Mouse (Mus musculus) kidney, embryonic 14.5 days (tissue): ENCODE measurements around the gene Large2. TPM values are rescaled to one million over a fixed set of nuclear protein-coding genes. Genes with fewer than 3 reads are reported as not detected.

Source experiments
- ATAC-seq: fragments of 200-750 bp; cut with Nextera tagmentation; 2 replicates; pipeline ENCODE4 v1.8.0; 2017; ENCODE audit warnings: moderate number of reproducible peaks, mild to moderate bottlenecking, moderate TSS enrichment, moderate library complexity; ENCODE audit not compliant: low FRiP score, low TSS enrichment
- H3K27ac ChIP-seq: fragments of 300-500 bp; sonication (generic); 2 replicates; pipeline ENCODE4 v1.5.1; 2014; ENCODE audit warnings: low read depth, mild to moderate bottlenecking, low read length, moderate library complexity, mixed read lengths
- H3K27me3 ChIP-seq: fragments of 300-500 bp; sonication (generic); 2 replicates; pipeline ENCODE4 v1.6.1; 2014; ENCODE audit warnings: mild to moderate bottlenecking, low read length; ENCODE audit not compliant: control insufficient read depth, insufficient read depth
- H3K36me3 ChIP-seq: fragments of 300-500 bp; sonication (generic); 2 replicates; pipeline ENCODE4 v1.6.1; 2014; ENCODE audit warnings: low read length, mixed read lengths; ENCODE audit not compliant: control insufficient read depth, insufficient read depth
- H3K4me1 ChIP-seq: fragments of 300-500 bp; sonication (generic); 2 replicates; pipeline ENCODE4 v1.6.1; 2014; ENCODE audit warnings: low read length, mixed read lengths; ENCODE audit not compliant: control insufficient read depth, insufficient read depth
- H3K4me2 ChIP-seq: fragments of 300-500 bp; sonication (generic); replicated peaks from 2 replicates; pipeline ENCODE4 v1.6.1; 2014; ENCODE audit warnings: low read depth, mild to moderate bottlenecking, low read length
- H3K4me3 ChIP-seq: fragments of 300-500 bp; sonication (generic); 2 replicates; pipeline ENCODE4 v1.5.1; 2014; ENCODE audit warnings: mild to moderate bottlenecking, low read length
- H3K9ac ChIP-seq: fragments of 300-500 bp; sonication (generic); 2 replicates; pipeline ENCODE4 v1.6.1; 2014; ENCODE audit warnings: low read depth, mild to moderate bottlenecking, low read length, moderate library complexity
- H3K9me3 ChIP-seq: fragments of 300-500 bp; sonication (generic); 2 replicates; pipeline ENCODE4 v1.6.1; 2016; ENCODE audit warnings: low read length; ENCODE audit not compliant: control insufficient read depth
- WGBS: fragments of 180-500 bp; shearing (Covaris S2); extraction: QIAGEN DNeasy Blood & Tissue Kit; methylation state at CpG from one replicate; pipeline ENCODE4 v1.1.7; 2014; 5-methylcytosine and 5-hydroxymethylcytosine counted together
- polyA plus RNA-seq: library from polyadenylated mRNA; unstranded; fragments of >200 nt; fragmentation: Nextera tagmentation; extraction: Ambion mirVana; gene quantifications from 2 replicates; pipeline ENCODE4 v1.2.1, GENCODE M21; 2014

The Large2 gene
- polyA plus RNA-seq, 1 experiment from 2014 or later = 33.3 TPM

DNA sequence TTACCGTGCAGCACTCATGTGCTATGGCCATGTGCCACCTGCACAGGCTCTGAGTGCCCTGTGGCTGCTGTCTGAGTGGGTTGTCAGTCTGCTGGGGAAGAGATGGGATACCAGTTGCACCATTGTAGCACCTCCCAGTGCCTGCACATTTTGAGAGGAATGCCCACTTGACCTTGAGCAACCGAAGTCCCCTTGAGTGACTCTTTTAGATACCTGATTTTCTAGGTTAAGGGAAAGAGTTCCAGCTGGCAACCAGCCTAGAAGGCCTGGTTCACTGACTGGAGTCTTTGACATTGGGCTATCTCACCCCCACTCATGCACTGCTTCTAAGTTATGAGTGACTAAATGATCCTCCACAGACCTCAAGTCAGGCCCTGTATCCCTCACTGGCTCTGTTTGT, 15.4 kb downstream of the Large2 start:
- H3K4me1 ChIP-seq = peaks cover 4% of the 10 kb centered on the region; the same call in 1 of the 2 replicates
- H3K9ac ChIP-seq = no peak overlapping the region
- peaks cover 66% of the 10 kb centered on the region for H3K36me3 ChIP-seq
- H3K4me3 ChIP-seq = no peak overlapping the region
- H3K27ac ChIP-seq = no peak overlapping the region
- ATAC-seq = no peak
- no peaks in the 10 kb centered on the region for H3K27me3 ChIP-seq
- H3K4me2 ChIP-seq = no peak overlapping the region
- 81% methylated on average over 2 of the region's 2 CpGs for WGBS
- no peaks in the 10 kb centered on the region for H3K9me3 ChIP-seq

- no peak for ATAC-seq
- Histone ChIP-seq H3K4me1 (peaks cover 17% of the 10 kb centered on the region; the same call in 1 of the 2 replicates), H3K27ac (no peak overlapping the region), H3K36me3 (peaks cover 57% of the 10 kb centered on the region), H3K4me2 (no peak overlapping the region), H3K9ac (no peak overlapping the region), H3K9me3 (no peaks in the 10 kb centered on the region), H3K4me3 (no peak overlapping the region), H3K27me3 (no peaks in the 10 kb centered on the region)
- WGBS = 39% methylated on average over 6 of the region's 6 CpGs
These were observed 20.4 kb downstream of the Large2 start for GRCm38 (mm10) chr2:92354224-92354623.

DNA sequence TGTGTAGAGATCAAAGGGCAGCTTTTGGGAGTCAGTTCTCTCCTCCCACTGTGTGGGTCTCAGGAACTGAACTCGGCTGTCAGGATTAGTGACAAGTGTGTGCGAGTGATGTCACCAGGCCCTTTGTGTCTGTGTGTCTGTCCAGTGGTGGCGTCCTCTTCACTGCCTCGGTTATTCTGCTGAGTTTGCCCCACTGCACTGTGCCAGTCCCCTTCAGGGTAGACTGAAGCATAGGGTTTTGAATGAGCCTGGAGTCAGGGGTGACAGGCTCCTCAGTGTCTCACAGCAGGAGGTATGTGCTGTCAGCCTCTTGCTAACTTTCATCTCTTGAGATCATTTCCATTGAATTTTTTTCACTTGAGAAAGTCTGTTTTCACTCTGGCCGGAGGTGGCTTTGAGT, 21.3 kb downstream of the Large2 start:
- Histone ChIP-seq H3K36me3 (peaks cover 57% of the 10 kb centered on the region), H3K4me1 (peaks cover 18% of the 10 kb centered on the region; the same call in 1 of the 2 replicates), H3K27me3 (no peaks in the 10 kb centered on the region), H3K4me3 (no peak overlapping the region), H3K9me3 (no peaks in the 10 kb centered on the region), H3K9ac (no peak overlapping the region), H3K4me2 (no peak overlapping the region), H3K27ac (no peak overlapping the region)
- WGBS = 74% methylated on average over 5 of the region's 5 CpGs
- no peak for ATAC-seq

- Histone ChIP-seq H3K4me2 (no peak overlapping the region), H3K4me1 (peaks cover 18% of the 10 kb centered on the region; the same call in 1 of the 2 replicates), H3K27me3 (no peaks in the 10 kb centered on the region), H3K9ac (no peak overlapping the region), H3K36me3 (peaks cover 43% of the 10 kb centered on the region), H3K9me3 (no peaks in the 10 kb centered on the region), H3K4me3 (no peak overlapping the region), H3K27ac (peak overlapping the region; percentile 57)
- WGBS = 24% methylated on average over 5 of the region's 5 CpGs
- peak; percentile 57; the same call in 1 of the 2 replicates for ATAC-seq
These were observed 24.0 kb downstream of the Large2 start for GRCm38 (mm10) chr2:92350686-92351085.

DNA sequence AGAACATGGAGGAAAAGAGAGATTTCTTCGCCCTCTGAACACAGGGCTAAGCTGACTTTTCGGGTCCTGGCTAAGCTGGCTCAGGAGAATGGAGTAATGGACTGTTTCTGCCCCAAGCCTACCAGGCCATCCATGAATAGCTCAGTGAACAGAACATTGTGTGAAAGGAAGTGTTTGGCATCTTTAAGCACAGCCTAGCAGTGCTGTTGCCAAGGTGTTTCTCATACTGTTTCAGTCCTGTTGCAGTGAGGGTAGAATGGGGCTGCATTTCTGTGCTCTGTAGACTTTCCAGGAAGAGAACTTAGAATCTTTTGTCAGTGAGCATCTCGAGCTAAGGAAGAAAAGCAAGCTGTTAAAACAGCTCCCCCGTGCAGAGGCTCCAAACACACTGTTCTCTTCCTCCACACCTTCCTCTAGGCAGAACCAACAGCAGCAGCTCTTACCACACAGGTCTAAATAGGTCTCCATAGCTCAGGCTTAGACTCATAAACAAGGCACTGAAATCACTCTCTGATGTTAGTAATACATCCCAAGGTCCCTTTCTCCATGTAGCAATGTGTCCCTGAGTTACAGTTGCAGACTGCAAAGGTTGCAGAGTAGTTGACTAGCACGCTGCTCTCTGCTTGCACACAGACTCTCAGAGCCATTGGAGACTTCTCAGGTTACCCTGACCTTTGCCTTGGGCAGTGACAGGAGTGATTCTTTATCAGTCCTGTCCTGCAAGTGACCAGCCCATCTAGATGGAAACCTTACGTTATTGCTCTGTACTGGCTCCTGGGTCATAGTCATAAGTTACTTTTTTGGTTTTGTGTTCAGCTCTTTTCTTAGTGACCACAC, 24.9 kb downstream of the Large2 start:
- 35% methylated on average over 6 of the region's 6 CpGs for WGBS
- H3K36me3 ChIP-seq = peaks cover 49% of the 10 kb centered on the region
- ATAC-seq = no peak

GRCm38 (mm10) chr2:92347191-92347590, 27.5 kb downstream of the Large2 start:
- H3K27ac ChIP-seq = no peak overlapping the region
- H3K9me3 ChIP-seq = no peaks in the 10 kb centered on the region
- peaks cover 47% of the 10 kb centered on the region for H3K36me3 ChIP-seq
- ATAC-seq = no peak
- no peaks in the 10 kb centered on the region for H3K27me3 ChIP-seq
- peaks cover 18% of the 10 kb centered on the region; the same call in 1 of the 2 replicates for H3K4me1 ChIP-seq
- no peak overlapping the region for H3K4me3 ChIP-seq
- no peak overlapping the region for H3K4me2 ChIP-seq
- WGBS = 92% methylated on average over 2 of the region's 2 CpGs
- H3K9ac ChIP-seq = no peak overlapping the region

More for the DNA sequence above, 24.9 kb downstream of the Large2 start:
- Histone ChIP-seq H3K27me3 (no peaks in the 10 kb centered on the region), H3K4me3 (no peak overlapping the region), H3K4me2 (no peak overlapping the region), H3K9me3 (no peaks in the 10 kb centered on the region), H3K9ac (peak overlapping the region; percentile 7; the same call in 1 of the 2 replicates), H3K27ac (no peak overlapping the region; the same call in 1 of the 2 replicates), H3K4me1 (peaks cover 18% of the 10 kb centered on the region; the same call in 1 of the 2 replicates)

- no peaks in the 10 kb centered on the region for H3K4me1 ChIP-seq
- H3K9ac ChIP-seq = no peak overlapping the region
- H3K36me3 ChIP-seq = peaks cover 22% of the 10 kb centered on the region
- no peak overlapping the region for H3K27ac ChIP-seq
- H3K9me3 ChIP-seq = no peaks in the 10 kb centered on the region
- H3K27me3 ChIP-seq = no peaks in the 10 kb centered on the region
- no peak for ATAC-seq
- H3K4me3 ChIP-seq = no peak overlapping the region
- no peak overlapping the region for H3K4me2 ChIP-seq
These were observed 32.3 kb downstream of the Large2 start for GRCm38 (mm10) chr2:92342418-92342817.

GRCm38 (mm10) chr2:92331871-92332270, 42.8 kb downstream of the Large2 start:
- Histone ChIP-seq H3K4me3 (no peak overlapping the region), H3K36me3 (peaks cover 73% of the 10 kb centered on the region), H3K4me2 (no peak overlapping the region), H3K9me3 (no peaks in the 10 kb centered on the region), H3K4me1 (no peaks in the 10 kb centered on the region), H3K9ac (no peak overlapping the region), H3K27ac (no peak overlapping the region), H3K27me3 (no peaks in the 10 kb centered on the region)
- no peak for ATAC-seq
- 93% methylated on average over 2 of the region's 2 CpGs for WGBS

GRCm38 (mm10) chr2:92331410-92331809, 43.3 kb downstream of the Large2 start:
- Histone ChIP-seq H3K4me2 (no peak overlapping the region), H3K9ac (no peak overlapping the region), H3K27me3 (no peaks in the 10 kb centered on the region), H3K4me3 (no peak overlapping the region), H3K27ac (no peak overlapping the region), H3K9me3 (no peaks in the 10 kb centered on the region), H3K4me1 (no peaks in the 10 kb centered on the region), H3K36me3 (peaks cover 72% of the 10 kb centered on the region)
- no peak for ATAC-seq
- 86% methylated on average over 2 of the region's 2 CpGs for WGBS
